Mouse (Mus musculus) cerebellum, adult 18-20 months (tissue): Measurements from ENCODE around the gene Ncdn.
A peak's percentile ranks its signal among the peaks of the same experiment; 100 is the strongest.

ENCODE experiments used
- DNase-seq, 2 experiments: peaks; one replicate each; pipeline ENCODE4 v3.0.0; 2021

Ncdn gene

GRCm38 (mm10) chr4:126752024-126752607 lies 1.1 kb downstream of the Ncdn start:
- peak; percentile 61 to 71 for DNase-seq

GRCm38 (mm10) chr4:126751556-126752023 lies 1.6 kb downstream of the Ncdn start:
- peak; percentile 39 to 58 for DNase-seq

GRCm38 (mm10) chr4:126750863-126751555 lies 2.2 kb downstream of the Ncdn start:
- DNase-seq, result peak; percentile 33 to 34

- DNase-seq, result peak; percentile 83 to 88
These were observed 3.1 kb downstream of the Ncdn start for GRCm38 (mm10) chr4:126750046-126750683.

GRCm38 (mm10) chr4:126749553-126749952 lies 3.7 kb downstream of the Ncdn start:
- no peak for DNase-seq

GRCm38 (mm10) chr4:126748381-126748780 lies 4.9 kb downstream of the Ncdn start:
- peak; percentile 37 to 48 for DNase-seq

- peak in 1 of 2 experiments; percentile 16 for DNase-seq
These were observed 6.9 kb downstream of the Ncdn start for GRCm38 (mm10) chr4:126746194-126746840.

GRCm38 (mm10) chr4:126745506-126746193 lies 7.6 kb downstream of the Ncdn start:
- peak; percentile 67 to 75 for DNase-seq

- peak; percentile 59 to 69 for DNase-seq
These were observed 8.4 kb downstream of the Ncdn start for GRCm38 (mm10) chr4:126744831-126745230.

- peak in 1 of 2 experiments; percentile 18 for DNase-seq
These were observed 9.5 kb downstream of the Ncdn start for GRCm38 (mm10) chr4:126743713-126744112.

GRCm38 (mm10) chr4:126742976-126743375 lies 10.3 kb downstream of the Ncdn start:
- no peak for DNase-seq

- DNase-seq, result peak; percentile 86 to 87
These were observed 11.8 kb downstream of the Ncdn start for GRCm38 (mm10) chr4:126741448-126741847.

- no peak for DNase-seq
These were observed 13.1 kb downstream of the Ncdn start for GRCm38 (mm10) chr4:126739966-126740676.

- peak in 1 of 2 experiments; percentile 23 for DNase-seq
These were observed 17.2 kb downstream of the Ncdn start, which contains the start of gene Tfap2e for GRCm38 (mm10) chr4:126736001-126736414. Gene Tfap2e, minus strand, starts transcription at chr4:126736240.

- DNase-seq, result no peak
These were observed 17.7 kb downstream of the Ncdn start for GRCm38 (mm10) chr4:126735382-126736000.

- DNase-seq, result no peak
These were observed 18.4 kb downstream of the Ncdn start for GRCm38 (mm10) chr4:126734700-126735381.

GRCm38 (mm10) chr4:126734001-126734603 lies 19.1 kb downstream of the Ncdn start:
- no peak for DNase-seq

- DNase-seq, result no peak
These were observed 20.5 kb downstream of the Ncdn start for GRCm38 (mm10) chr4:126732531-126733380.

GRCm38 (mm10) chr4:126732111-126732510 lies 21.1 kb downstream of the Ncdn start:
- DNase-seq, result no peak
